Mouse (Mus musculus) CH12.LX (cell line): ENCODE measurements at regions not wholly inside any gene's neighbourhood (a gene's known extent, or its start where the extent isn't known, plus 50 kb on each side); places are given as distances from the start of the nearest gene placed in this dataset.

Source experiments
- DNase-seq: peaks from one replicate; pipeline ENCODE4 v3.0.0-alpha.2; 2013; ENCODE audit errors: extremely low read depth
- H3K27ac ChIP-seq: 2 replicates; pipeline ENCODE4 v1.5.1; 2012; ENCODE audit warnings: low read depth, mild to moderate bottlenecking, control low read depth, moderate library complexity; ENCODE audit not compliant: insufficient read depth
- H3K27me3 ChIP-seq: replicated peaks from 2 replicates; pipeline ENCODE3; 2012; ENCODE audit warnings: inconsistent platforms
- H3K36me3 ChIP-seq, 2 experiments: replicated peaks in 1 of 2; 2 replicates each; pipeline versions ENCODE3 to v1.6.1; 2012; ENCODE audit warnings: inconsistent platforms in 1 of 2, low read length in 1 of 2, mild to moderate bottlenecking in 1 of 2, mixed read lengths in 1 of 2, moderate library complexity in 1 of 2; ENCODE audit not compliant: control insufficient read depth in 1 of 2, insufficient read depth in 1 of 2
- H3K4me1 ChIP-seq, 2 experiments: 2 replicates each; pipeline ENCODE4 v1.6.1; 2012; ENCODE audit warnings: inconsistent platforms in 1 of 2, moderate library complexity in 1 of 2; ENCODE audit not compliant: insufficient read depth in 2 of 2, control insufficient read depth in 1 of 2
- H3K4me2 ChIP-seq: 2 replicates; pipeline ENCODE4 v1.6.1; 2012; ENCODE audit warnings: low read depth, mild to moderate bottlenecking, control low read depth; ENCODE audit not compliant: poor library complexity, insufficient read depth, severe bottlenecking
- H3K4me3 ChIP-seq, 3 experiments: fragments of 150-350 bp in 1 of 3; sonication (generic) in 1 of 3; replicated peaks in 1 of 3; 2 replicates each; pipeline versions ENCODE3 to v1.5.1; 2011 to 2012; ENCODE audit warnings: low read depth in 2 of 3, low read length in 2 of 3, mild to moderate bottlenecking in 2 of 3, moderate library complexity in 2 of 3, control low read depth in 1 of 3, improper control_type of control experiment in 1 of 3, inconsistent platforms in 1 of 3, mixed read lengths in 1 of 3; ENCODE audit not compliant: poor library complexity in 1 of 3
- H3K79me2 ChIP-seq: replicated peaks from 2 replicates; pipeline ENCODE4 v1.6.1; 2012; ENCODE audit warnings: mild to moderate bottlenecking, moderate library complexity; ENCODE audit not compliant: control insufficient read depth, poor library complexity, insufficient read depth, severe bottlenecking; ENCODE audit errors: extremely low read depth
- H3K9ac ChIP-seq: 2 replicates; pipeline ENCODE4 v1.6.1; 2012; ENCODE audit warnings: low read depth, mild to moderate bottlenecking, control low read depth, moderate library complexity; ENCODE audit not compliant: insufficient read depth
- H3K9me3 ChIP-seq: replicated peaks from 2 replicates; pipeline ENCODE3; 2012; ENCODE audit warnings: low read length, inconsistent platforms, mixed read lengths
- CHD2 ChIP-seq: IDR thresholded peaks from 2 replicates; pipeline ENCODE4 v1.6.1; 2011; ENCODE audit warnings: low read length, improper control_type of control experiment
- ELF1 ChIP-seq: IDR thresholded peaks from 2 replicates; pipeline ENCODE4 v1.6.1; 2014; ENCODE audit warnings: low read depth, mild to moderate bottlenecking, inconsistent platforms, low read length, improper control_type of control experiment
- EP300 ChIP-seq: IDR thresholded peaks from 2 replicates; pipeline ENCODE4 v1.6.1; 2011; ENCODE audit warnings: low read length, improper control_type of control experiment
- GABPA ChIP-seq: IDR thresholded peaks from 2 replicates; pipeline ENCODE4 v1.6.1; 2012; ENCODE audit warnings: low read depth, low read length, improper control_type of control experiment, inconsistent platforms; ENCODE audit not compliant: insufficient replicate concordance
- JUND ChIP-seq: conservative IDR thresholded peaks from 2 replicates; pipeline ENCODE4 v1.6.1; 2011; ENCODE audit warnings: low read depth, low read length, improper control_type of control experiment
- KAT2A ChIP-seq: IDR thresholded peaks from 2 replicates; pipeline ENCODE4 v1.6.1; 2012; ENCODE audit warnings: low read length, improper control_type of control experiment, inconsistent platforms; ENCODE audit not compliant: insufficient replicate concordance
- MAFK ChIP-seq: IDR thresholded peaks from 2 replicates; pipeline ENCODE4 v1.6.1; 2011; ENCODE audit warnings: low read length, improper control_type of control experiment; ENCODE audit not compliant: insufficient replicate concordance
- MAZ ChIP-seq: IDR thresholded peaks from 2 replicates; pipeline ENCODE4 v1.6.1; 2012; ENCODE audit warnings: low read depth, mild to moderate bottlenecking, inconsistent platforms, low read length, improper control_type of control experiment, moderate library complexity
- MEF2A ChIP-seq: IDR thresholded peaks from 2 replicates; pipeline ENCODE4 v1.6.1; 2014; ENCODE audit warnings: low read depth, mild to moderate bottlenecking, inconsistent platforms, low read length, improper control_type of control experiment, borderline replicate concordance
- MXI1 ChIP-seq: IDR thresholded peaks from 2 replicates; pipeline ENCODE4 v1.6.1; 2011; ENCODE audit warnings: mild to moderate bottlenecking, low read depth, low read length, improper control_type of control experiment
- MYC ChIP-seq: IDR thresholded peaks from 2 replicates; pipeline ENCODE4 v1.6.1; 2011; ENCODE audit warnings: low read depth, mild to moderate bottlenecking, improper control_type of control experiment, low read length
- PAX5 ChIP-seq: IDR thresholded peaks from 2 replicates; pipeline ENCODE4 v1.6.1; 2012; ENCODE audit warnings: low read length, inconsistent platforms, mixed read lengths
- POLR2AphosphoS2 ChIP-seq: IDR thresholded peaks from 2 replicates; pipeline ENCODE4 v1.6.1; 2011; ENCODE audit warnings: low read depth, low read length, improper control_type of control experiment
- RAD21 ChIP-seq: IDR thresholded peaks from 2 replicates; pipeline ENCODE4 v1.6.1; 2011; ENCODE audit warnings: low read depth, mild to moderate bottlenecking, low read length, improper control_type of control experiment, moderate library complexity
- SIN3A ChIP-seq: IDR thresholded peaks from 2 replicates; pipeline ENCODE4 v1.6.1; 2012; ENCODE audit warnings: low read length, improper control_type of control experiment, inconsistent platforms
- TCF12 ChIP-seq: IDR thresholded peaks from 2 replicates; pipeline ENCODE4 v1.6.1; 2014; ENCODE audit warnings: low read depth, mild to moderate bottlenecking, inconsistent platforms, low read length, improper control_type of control experiment
- UBTF ChIP-seq: IDR thresholded peaks from 2 replicates; pipeline ENCODE4 v1.6.1; 2012; ENCODE audit warnings: low read depth, mild to moderate bottlenecking, inconsistent platforms, low read length, improper control_type of control experiment, moderate library complexity
- USF2 ChIP-seq: conservative IDR thresholded peaks from 2 replicates; pipeline ENCODE4 v1.6.1; 2011; ENCODE audit warnings: low read depth, low read length, improper control_type of control experiment
- ZKSCAN1 ChIP-seq: IDR thresholded peaks from 2 replicates; pipeline ENCODE4 v1.6.1; 2012; ENCODE audit warnings: low read depth, inconsistent platforms, low read length, improper control_type of control experiment, borderline replicate concordance
- ZMIZ1 ChIP-seq: IDR thresholded peaks from 2 replicates; pipeline ENCODE4 v1.6.1; 2012; ENCODE audit warnings: low read depth, mild to moderate bottlenecking, inconsistent platforms, low read length, improper control_type of control experiment
- ZNF384 ChIP-seq: IDR thresholded peaks from 2 replicates; pipeline ENCODE4 v1.6.1; 2012; ENCODE audit warnings: low read depth, low read length, improper control_type of control experiment, inconsistent platforms
- dilution Hi-C: fragments of 300-500 bp; cut with MboI; formaldehyde crosslinking; loops from 2 replicates; pipeline ENCODE4 v1.14.3; 2020; ENCODE audit warnings: low sequenced_read_pairs; ENCODE audit not compliant: extremely low pct_unique_long_range_greater_than_20kb, extremely low pct_ligation_motif_present
- in situ Hi-C: fragments of 300-500 bp; cut with MboI; formaldehyde crosslinking; loops from 3 replicates; pipeline ENCODE4 v1.14.3; 2019; ENCODE audit warnings: low sequenced_read_pairs, low pct_ligation_motif_present, low pct_unique_long_range_greater_than_20kb, mixed read lengths

- Histone ChIP-seq H3K9me3 (peaks cover 3% of the 10 kb centered on the region), H3K79me2 (no peaks in the 10 kb centered on the region), H3K27ac (no peak overlapping the region), H3K4me2 (no peak overlapping the region), H3K9ac (no peak overlapping the region), H3K27me3 (no peaks in the 10 kb centered on the region), H3K4me1 (no peaks in the 10 kb centered on the region), H3K4me3 (no peak overlapping the region), H3K36me3 (no peaks in the 10 kb centered on the region)
- TF ChIP-seq TCF12 (no peak), EP300 (no peak), MYC (no peak), MAFK (no peak), ZNF384 (no peak), USF2 (no peak), GABPA (no peak), JUND (no peak), SIN3A (no peak), MEF2A (no peak), MAZ (no peak), PAX5 (no peak), KAT2A (no peak), MXI1 (no peak), RAD21 (no peak), ZKSCAN1 (no peak)
- in situ Hi-C loops (no loop called here), dilution Hi-C loops (no loop called here)
- no peak for DNase-seq
These were observed 548.6 kb downstream of the Tmem38b start for GRCm38 (mm10) chr4:54374457-54374856.

GRCm38 (mm10) chr4:54387460-54387859 lies 557.4 kb upstream of the Zfp462 start:
- no peaks in the 10 kb centered on the region for H3K27me3 ChIP-seq
- H3K4me1 ChIP-seq = no peaks in the 10 kb centered on the region
- in situ Hi-C loops = no loop called here
- dilution Hi-C loops = no loop called here
- H3K4me3 ChIP-seq = no peak overlapping the region
- H3K9ac ChIP-seq = no peak overlapping the region
- H3K9me3 ChIP-seq = no peaks in the 10 kb centered on the region
- no peaks in the 10 kb centered on the region for H3K36me3 ChIP-seq
- DNase-seq = no peak
- H3K27ac ChIP-seq = no peak overlapping the region
- no peaks in the 10 kb centered on the region for H3K79me2 ChIP-seq
- TF ChIP-seq ZMIZ1 (no peak), MYC (no peak), POLR2AphosphoS2 (no peak), TCF12 (no peak), MAFK (no peak), USF2 (no peak), UBTF (no peak), ELF1 (no peak), CHD2 (no peak), ZKSCAN1 (no peak), RAD21 (no peak)
- H3K4me2 ChIP-seq = no peak overlapping the region
